Mouse (Mus musculus) monocyte, adult 2 months (primary cell): ENCODE measurements around the gene Rpl3.
"Not testable (repeated sequence)": the region's sequence is repeated elsewhere in the genome, so short reads cannot be mapped to it uniquely, and the experiment has no call there.

Experiments
- DNase-seq, 2 experiments: peaks; one replicate each; pipeline ENCODE4 v3.0.0; 2022; ENCODE audit warnings: low spot score in 2 of 2, low read depth in 1 of 2

Gene Rpl3

GRCm38 (mm10) chr15:80091121-80091955 is at the start of gene Rpl3, which contains the start of gene Syngr1:
Gene Rpl3 (minus strand): TSS chr15:80091868.
Gene Syngr1 (plus strand): TSS chr15:80091334.
- DNase-seq, result peak in 1 of 2 experiments; percentile 41

GRCm38 (mm10) chr15:80140878-80141277 is 49.2 kb upstream of the Rpl3 start:
- DNase-seq, result no peak

- DNase-seq, result no peak
These were observed 48.6 kb upstream of the Rpl3 start for GRCm38 (mm10) chr15:80140302-80140701.

GRCm38 (mm10) chr15:80137945-80138791 is 46.5 kb upstream of the Rpl3 start:
- DNase-seq, result no peak

- no peak for DNase-seq
These were observed 45.0 kb upstream of the Rpl3 start for GRCm38 (mm10) chr15:80136645-80137044.

- no peak for DNase-seq
These were observed 43.8 kb upstream of the Rpl3 start for GRCm38 (mm10) chr15:80135499-80135898.

- no peak for DNase-seq
These were observed 42.8 kb upstream of the Rpl3 start for GRCm38 (mm10) chr15:80134450-80134847.

GRCm38 (mm10) chr15:80133682-80134449 is 42.2 kb upstream of the Rpl3 start:
- peak; percentile 31 to 41 for DNase-seq

- peak; percentile 68 to 82 for DNase-seq
These were observed 41.4 kb upstream of the Rpl3 start, which contains the start of gene Tab1 for GRCm38 (mm10) chr15:80132993-80133586. Gene Tab1 (plus strand): TSS chr15:80133127.

GRCm38 (mm10) chr15:80132452-80132851 is 40.8 kb upstream of the Rpl3 start:
- no peak for DNase-seq

GRCm38 (mm10) chr15:80131421-80131820 is 39.8 kb upstream of the Rpl3 start:
- DNase-seq, result no peak

- no peak for DNase-seq
These were observed 39.0 kb upstream of the Rpl3 start for GRCm38 (mm10) chr15:80130689-80131088.

GRCm38 (mm10) chr15:80129982-80130381 is 38.3 kb upstream of the Rpl3 start:
- DNase-seq, result no peak

- no peak for DNase-seq
These were observed 35.5 kb upstream of the Rpl3 start for GRCm38 (mm10) chr15:80127191-80127590.

- DNase-seq, result no peak
These were observed 33.0 kb upstream of the Rpl3 start for GRCm38 (mm10) chr15:80124651-80125050.

- not testable (repeated sequence) for DNase-seq
These were observed 30.8 kb upstream of the Rpl3 start for GRCm38 (mm10) chr15:80122431-80122830.

- no peak for DNase-seq
These were observed 30.2 kb upstream of the Rpl3 start for GRCm38 (mm10) chr15:80121721-80122325.

GRCm38 (mm10) chr15:80119076-80119475 is 27.4 kb upstream of the Rpl3 start:
- no peak for DNase-seq

- peak; percentile 56 to 69 for DNase-seq
These were observed 25.5 kb upstream of the Rpl3 start for GRCm38 (mm10) chr15:80117154-80117553.
